Mouse (Mus musculus) liver, adult 2 months (tissue): ENCODE measurements around the gene Col23a1.

Experiments used
- CTCF ChIP-seq: fragments of 200-500 bp; IDR thresholded peaks from 2 replicates; pipeline ENCODE4 v1.5.1; 2011; ENCODE audit warnings: low read depth, low read length, control low read depth
- POLR2A ChIP-seq: fragments of 200-500 bp; IDR thresholded peaks from 2 replicates; pipeline ENCODE4 v1.6.1; 2011; ENCODE audit warnings: low read length, control low read depth; ENCODE audit not compliant: insufficient read depth; ENCODE audit errors: extremely low read depth

GRCm38 (mm10) chr11:51293956-51294530 lies 4.3 kb downstream of the Col23a1 start:
- no peak for TF ChIP-seq CTCF
- TF ChIP-seq POLR2A = no peak
